Mouse (Mus musculus): Measurements from ENCODE around the gene Mrps17.

The Mrps17 gene

DNA sequence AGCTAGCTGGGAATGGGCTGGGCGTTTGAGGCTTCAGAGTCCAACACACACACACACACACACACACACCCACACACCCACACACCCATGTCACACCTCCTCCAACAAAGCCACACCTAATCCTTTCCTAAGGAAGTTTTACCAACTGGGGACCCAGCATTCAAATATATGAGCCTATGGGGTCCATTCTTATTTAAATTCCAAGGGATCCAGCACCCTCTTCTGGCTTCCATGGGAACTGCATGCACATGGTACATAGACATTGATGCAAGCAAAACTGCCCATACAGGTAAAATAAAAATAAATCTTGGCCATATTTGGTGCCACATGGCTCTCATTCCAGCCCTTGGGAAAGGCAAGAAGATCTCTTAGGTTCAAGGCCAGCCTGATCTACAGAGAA is 25.7 kb downstream of the Mrps17 start:
- peak; percentile 64 for DNase-seq (ENCODE audit: low read depth, low spot score)

DNA sequence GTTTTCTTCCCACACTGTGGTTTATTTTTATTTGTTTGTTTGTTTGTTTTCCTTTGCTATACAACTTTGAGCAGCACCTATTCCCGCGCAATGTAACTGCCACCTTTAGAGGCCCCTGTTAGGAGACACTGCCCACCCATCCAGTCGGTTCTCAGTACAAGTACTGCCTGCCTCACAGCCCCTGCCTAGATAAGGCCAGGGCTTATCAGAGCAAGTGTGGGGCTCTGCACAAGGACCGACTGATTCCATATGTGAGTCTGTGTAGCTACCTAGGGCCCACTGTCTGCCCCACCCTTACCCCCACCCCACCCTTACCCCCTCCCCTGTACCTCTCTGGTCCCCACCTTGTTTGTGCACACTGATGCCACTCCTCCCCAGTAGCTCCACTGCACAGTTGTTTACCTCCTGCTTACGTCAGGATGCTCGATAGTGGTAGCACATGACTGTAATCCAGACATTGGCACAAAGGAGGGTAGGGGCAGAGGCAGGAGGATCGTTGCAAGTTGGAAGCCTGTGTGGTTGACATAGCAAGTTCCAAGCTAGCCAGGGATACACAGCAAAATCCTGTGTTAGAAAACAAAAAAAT is 27.7 kb downstream of the Mrps17 start:
- no peak for DNase-seq (ENCODE audit: low read depth, low spot score)

DNA sequence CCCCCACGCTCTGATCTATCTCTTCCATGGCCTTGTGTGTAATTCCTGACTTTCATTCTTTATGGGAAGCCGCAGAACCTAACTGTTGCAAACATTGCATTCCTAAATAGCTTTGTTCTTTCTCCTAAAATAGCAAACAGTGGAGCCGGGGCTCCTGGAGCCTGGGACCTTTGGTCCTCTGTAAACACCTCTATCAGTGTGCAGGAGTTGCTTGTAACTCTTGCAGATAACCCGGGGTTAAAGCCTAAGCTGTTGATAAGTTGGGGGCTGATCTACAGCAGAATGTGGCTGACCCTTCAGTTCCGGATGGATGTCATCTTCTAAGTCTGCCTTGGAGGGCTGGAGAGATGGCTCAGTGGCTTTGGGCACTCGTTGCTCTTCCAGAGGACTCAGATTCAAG is 28.8 kb downstream of the Mrps17 start:
- no peak for DNase-seq (ENCODE audit: low read depth, low spot score)

DNA sequence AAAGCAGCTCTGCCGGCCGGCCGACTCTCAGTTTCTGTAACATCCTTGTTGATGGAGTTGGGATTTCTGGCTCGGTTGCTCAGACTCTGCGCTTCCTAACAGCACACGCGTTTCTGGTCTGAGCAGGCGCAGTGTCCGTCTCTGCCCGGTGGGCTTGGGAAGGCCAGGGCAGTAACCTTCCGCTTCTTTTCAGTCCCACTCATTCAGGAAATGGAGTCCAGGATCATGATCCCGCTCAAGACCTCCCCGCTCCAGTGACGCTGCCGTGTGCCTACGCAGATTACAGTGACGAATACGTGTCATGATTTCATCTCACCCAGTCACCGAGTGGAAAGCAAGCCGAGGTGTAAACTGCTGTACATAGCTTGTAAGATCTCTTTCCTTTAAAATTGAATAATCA is 41.6 kb downstream of the Mrps17 start:
- no peak for DNase-seq (ENCODE audit: low read depth, low spot score)

DNA sequence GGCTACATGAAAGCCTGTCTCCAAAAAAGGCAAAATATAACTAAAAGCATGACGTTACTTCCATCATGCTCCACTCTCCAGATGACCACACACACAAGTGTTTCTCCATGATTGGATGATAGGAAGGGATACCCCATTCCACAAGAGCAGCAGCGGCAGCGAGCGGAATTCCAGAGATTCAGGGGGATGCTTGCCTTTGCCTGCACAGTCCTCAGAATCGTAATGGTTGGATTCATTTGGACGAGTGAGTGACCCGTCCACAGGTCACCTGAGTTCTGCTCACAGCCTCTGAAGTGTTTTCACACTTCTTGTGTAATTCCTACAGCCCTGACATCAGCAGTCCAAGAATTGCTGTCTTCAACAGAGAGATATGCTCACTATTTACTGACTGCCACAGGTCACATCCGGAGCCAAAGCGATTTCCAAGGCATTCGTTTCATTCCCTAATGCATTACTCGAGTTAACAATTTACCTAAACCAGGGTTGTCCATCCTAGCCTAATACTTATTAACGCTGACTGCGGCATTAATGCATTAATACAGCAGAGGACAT is 44.7 kb downstream of the Mrps17 start:
- DNase-seq (ENCODE audit: low read depth, low spot score): no peak

DNA sequence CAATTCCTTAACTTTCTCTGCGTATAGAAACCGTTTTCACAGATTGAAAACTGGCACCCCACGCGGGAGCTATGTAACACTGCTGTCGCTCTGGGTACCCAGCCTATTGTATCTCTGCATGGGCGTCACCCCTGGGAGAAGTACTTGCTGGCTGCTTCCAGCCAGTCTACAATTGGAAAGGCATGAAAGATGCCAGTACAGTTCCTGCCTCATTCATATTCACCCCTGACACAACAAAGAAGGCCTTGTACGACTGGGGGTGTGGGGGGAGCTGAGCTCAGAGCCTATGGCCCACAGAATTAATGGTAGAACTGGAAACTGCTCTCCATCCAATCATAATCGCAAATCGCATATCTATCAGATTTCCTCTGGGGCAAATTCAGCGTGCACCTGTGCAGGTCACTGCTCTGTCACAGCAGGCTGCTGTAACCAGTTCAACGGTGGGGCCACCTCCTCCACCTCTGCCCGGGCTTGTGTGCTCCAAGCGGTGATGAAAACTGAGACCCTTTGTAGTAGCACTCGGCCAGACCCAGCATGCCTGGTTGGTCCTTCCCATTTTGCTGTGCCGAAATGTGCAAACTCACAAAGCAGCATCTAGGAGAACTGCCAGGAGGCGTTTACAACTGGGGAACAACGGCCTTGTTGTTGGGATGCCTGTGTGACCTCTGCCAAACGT is 46.7 kb downstream of the Mrps17 start:
- no peak for DNase-seq (ENCODE audit: low read depth, low spot score)

DNA sequence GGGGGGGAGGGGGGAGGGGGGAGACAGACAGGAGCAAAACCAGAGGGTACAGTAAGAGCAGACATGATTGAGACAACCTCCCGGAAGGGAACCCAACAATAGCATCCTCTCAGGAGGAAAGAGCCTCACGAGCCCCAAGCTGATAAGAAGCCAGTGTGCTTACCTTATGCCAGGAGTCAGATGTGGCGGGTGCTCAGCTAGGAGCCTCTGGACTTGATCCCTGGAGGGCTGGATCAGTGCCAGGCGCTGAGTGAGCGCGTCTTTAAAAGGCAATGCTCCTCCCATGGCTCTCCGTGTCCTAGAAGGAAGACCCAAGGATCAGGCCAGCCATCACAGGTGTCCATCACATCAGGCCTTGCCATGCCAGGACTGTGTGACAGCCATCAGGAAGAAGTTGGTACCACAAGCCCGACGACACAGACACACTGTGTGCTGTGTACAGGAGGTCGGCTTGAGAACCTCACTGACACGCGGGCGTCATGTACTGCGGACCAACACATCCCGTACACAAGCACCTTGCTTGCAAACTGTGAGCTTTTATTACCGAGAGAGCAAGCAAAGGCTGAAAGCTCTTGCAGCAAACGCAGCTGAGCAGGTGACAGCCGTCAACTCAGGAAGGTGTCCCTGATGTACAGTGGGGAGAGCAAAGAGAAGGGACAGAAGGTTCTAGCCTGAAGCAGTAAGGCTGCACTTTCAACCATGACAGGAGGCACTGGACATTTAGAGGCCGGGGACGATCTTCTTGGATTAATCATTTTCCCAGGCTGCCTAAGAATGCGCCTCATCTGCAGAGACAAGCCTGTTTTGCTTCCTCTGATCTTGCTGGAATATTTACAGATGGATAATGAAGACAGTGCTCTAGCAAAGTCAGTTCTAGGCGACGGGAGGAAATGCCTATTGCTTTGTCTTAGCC is 55.4 kb downstream of the Mrps17 start:
- no peak for DNase-seq (ENCODE audit: low read depth, low spot score)

Data from CD4-positive, CD25-positive, alpha-beta regulatory T cell, adult 2 months (primary cell).